Mouse (Mus musculus): Measurements from ENCODE around the gene Tmbim6.

Tmbim6 gene

DNA sequence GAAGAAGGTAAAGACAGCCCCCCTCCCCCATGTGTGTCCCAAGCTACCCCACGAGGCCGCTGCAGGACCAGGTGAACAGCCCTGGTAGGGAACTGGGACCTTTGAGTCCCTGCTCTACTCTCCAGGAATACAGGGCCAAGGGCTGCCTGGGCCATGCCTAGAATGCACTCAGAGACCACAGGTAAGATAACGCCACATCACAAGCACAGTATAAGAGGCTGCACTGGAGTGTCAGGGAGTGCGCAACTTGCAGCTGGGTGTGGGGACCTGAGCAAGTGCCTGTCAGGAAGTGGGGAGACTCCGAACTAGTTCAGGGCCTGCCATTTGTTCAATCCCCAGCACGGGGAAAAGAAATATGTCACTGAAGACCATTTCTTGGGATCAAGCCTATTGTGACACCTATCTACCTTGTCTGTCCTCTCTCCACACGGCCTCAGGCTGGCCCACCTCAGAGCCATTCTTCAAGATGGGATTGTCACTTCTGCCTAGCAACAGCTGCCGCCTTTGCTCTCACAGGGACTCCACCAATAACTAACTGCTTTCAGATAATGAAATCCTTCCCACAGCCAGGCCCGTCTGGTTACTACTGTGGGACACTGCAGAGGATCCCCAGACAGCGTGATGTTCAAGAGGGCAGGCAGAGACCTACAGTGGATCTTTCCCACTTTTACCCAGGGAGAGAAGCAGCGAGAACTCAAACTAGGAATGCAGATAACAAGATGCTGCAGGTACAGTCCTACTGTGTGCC lies 60.6 kb downstream of the Tmbim6 start:
- no peak for DNase-seq (ENCODE audit: low spot score)

- DNase-seq (ENCODE audit: low spot score) = no peak
Measured at GRCm38 (mm10) chr15:99454585-99455279, 62.0 kb downstream of the Tmbim6 start.

GRCm38 (mm10) chr15:99455415-99455814 lies 62.7 kb downstream of the Tmbim6 start:
- DNase-seq (ENCODE audit: low spot score) = no peak

- no peak for DNase-seq (ENCODE audit: low spot score)
Measured at GRCm38 (mm10) chr15:99456338-99456962, 63.8 kb downstream of the Tmbim6 start.

DNA sequence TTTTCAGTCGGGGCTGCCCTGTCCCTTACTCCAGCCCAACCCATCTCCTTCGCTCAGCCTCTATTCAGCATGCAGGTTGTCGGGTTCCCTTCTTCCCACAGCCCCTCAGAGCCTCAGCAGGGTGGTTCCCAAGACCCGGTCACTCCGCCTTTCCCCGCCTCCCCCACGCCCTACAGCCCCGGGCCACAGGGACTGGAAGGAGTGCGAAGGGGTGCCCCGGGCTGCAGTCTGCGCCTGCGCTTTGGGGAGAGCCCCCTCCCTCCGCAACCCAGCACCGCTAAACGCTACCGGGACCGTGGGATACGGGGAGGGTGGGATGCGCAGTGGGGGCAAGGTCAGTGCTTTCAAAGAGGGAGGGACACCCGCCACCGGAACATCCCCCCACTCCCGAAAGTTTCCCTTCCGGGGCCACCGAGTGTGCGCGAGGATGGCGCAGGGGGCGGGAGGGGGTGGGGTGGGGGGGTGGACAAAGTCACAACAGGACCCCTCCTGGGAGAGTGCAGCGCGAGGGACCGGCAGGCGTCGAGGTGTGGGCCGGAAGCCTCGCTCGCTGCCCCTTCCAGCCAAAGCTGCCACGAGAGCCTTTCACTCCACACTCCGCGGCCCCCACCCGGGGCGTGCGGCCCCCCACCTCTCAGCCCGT lies 64.4 kb downstream of the Tmbim6 start:
- DNase-seq (ENCODE audit: low spot score) = no peak

DNA sequence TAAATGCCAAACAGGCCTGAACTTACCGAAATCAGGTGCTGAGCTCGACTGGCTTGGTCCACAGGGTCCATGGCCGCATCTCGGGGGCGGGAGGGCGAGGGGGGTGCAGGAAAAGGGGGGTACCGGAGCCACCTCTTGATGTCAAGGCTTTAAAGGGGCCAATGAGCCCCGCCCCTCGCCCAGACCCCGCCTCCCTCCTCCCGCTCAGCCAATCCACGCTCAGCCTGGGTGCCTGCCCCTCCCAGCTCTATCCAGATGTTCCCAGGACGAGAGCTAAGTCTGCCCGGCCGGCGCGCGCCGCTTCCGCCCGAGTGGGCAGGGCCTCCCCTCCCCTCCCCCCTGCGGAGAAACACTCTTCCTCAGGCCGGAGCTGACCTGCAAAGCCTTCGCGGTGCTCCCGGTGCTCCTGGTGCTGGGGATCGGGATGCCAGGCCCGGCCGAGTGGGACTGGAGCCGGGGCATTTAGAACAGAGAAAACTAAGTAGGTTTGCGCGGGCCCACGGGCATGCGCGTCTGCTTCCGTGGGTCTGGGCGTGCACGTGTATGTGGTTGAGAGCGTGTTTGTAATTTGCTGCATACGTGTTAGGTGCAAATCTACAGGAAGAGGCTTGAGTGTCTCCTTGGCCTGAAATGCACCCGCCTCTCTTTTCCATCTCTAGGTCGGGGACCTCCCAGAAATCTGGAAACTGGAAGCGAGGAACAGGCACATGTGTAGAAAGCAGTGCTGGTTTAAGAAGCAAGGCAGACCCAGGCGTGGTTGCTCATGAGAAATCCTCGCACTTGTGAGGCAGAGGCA lies 65.1 kb downstream of the Tmbim6 start, which contains the start of gene Nckap5l:
TSS of gene Nckap5l (minus strand) at position 143 of the 796 bp plus-strand sequence.
- DNase-seq (ENCODE audit: low spot score) = peak; percentile 65
